Mouse (Mus musculus) embryonic facial prominence, embryonic 14.5 days (tissue): Measurements from ENCODE around the gene Pard3. TPM values are rescaled to one million over a fixed set of nuclear protein-coding genes. Genes with fewer than 3 reads are reported as not detected.

Experiments
- ATAC-seq: fragments of 200-750 bp; cut with Nextera tagmentation; 2 replicates; pipeline ENCODE4 v1.8.0; 2017; ENCODE audit warnings: low read depth, moderate number of reproducible peaks, moderate TSS enrichment
- DNase-seq: peaks from one replicate; pipeline ENCODE4 v3.0.0-alpha.2; 2015; ENCODE audit warnings: low spot score
- H3K27ac ChIP-seq: fragments of 300-500 bp; sonication (generic); replicated peaks from 2 replicates; pipeline ENCODE4 v1.5.1; 2014; ENCODE audit warnings: low read depth, mild to moderate bottlenecking, low read length, moderate library complexity
- H3K27me3 ChIP-seq: fragments of 300-500 bp; sonication (generic); replicated peaks from 2 replicates; pipeline ENCODE4 v1.6.1; 2014; ENCODE audit warnings: low read length; ENCODE audit not compliant: control insufficient read depth, insufficient read depth
- H3K36me3 ChIP-seq: fragments of 300-500 bp; sonication (generic); 2 replicates; pipeline ENCODE4 v1.6.1; 2014; ENCODE audit warnings: low read length, mixed read lengths; ENCODE audit not compliant: control insufficient read depth, insufficient read depth
- H3K4me1 ChIP-seq: fragments of 300-500 bp; sonication (generic); 2 replicates; pipeline ENCODE4 v1.6.1; 2014; ENCODE audit warnings: antibody characterized with exemption, low read length; ENCODE audit not compliant: control insufficient read depth, insufficient read depth
- H3K4me2 ChIP-seq: fragments of 300-500 bp; sonication (generic); 2 replicates; pipeline ENCODE4 v1.6.1; 2014; ENCODE audit warnings: low read depth, mild to moderate bottlenecking, low read length, moderate library complexity, mixed read lengths
- H3K4me3 ChIP-seq: fragments of 300-500 bp; sonication (generic); 2 replicates; pipeline ENCODE4 v1.5.1; 2014; ENCODE audit warnings: low read depth, mild to moderate bottlenecking, low read length
- H3K9ac ChIP-seq: fragments of 300-500 bp; sonication (generic); 2 replicates; pipeline ENCODE4 v1.6.1; 2014; ENCODE audit warnings: low read depth, mild to moderate bottlenecking, low read length, moderate library complexity, mixed read lengths
- H3K9me3 ChIP-seq: fragments of 300-500 bp; sonication (generic); 2 replicates; pipeline ENCODE4 v1.6.1; 2016; ENCODE audit warnings: low read length; ENCODE audit not compliant: control insufficient read depth
- WGBS: fragments of 180-500 bp; shearing (Covaris S2); extraction: QIAGEN DNeasy Blood & Tissue Kit; methylation state at CpG from one replicate; pipeline ENCODE4 v1.1.7; 2014; 5-methylcytosine and 5-hydroxymethylcytosine counted together
- polyA plus RNA-seq: library from polyadenylated mRNA; unstranded; fragments of >200 nt; fragmentation: Nextera tagmentation; extraction: Ambion mirVana; gene quantifications from 2 replicates; pipeline ENCODE4 v1.2.1, GENCODE M21; 2014

Pard3 gene
- polyA plus RNA-seq, 1 experiment from 2014 or later, result 35.4 TPM

- Histone ChIP-seq H3K36me3 (no peaks in the 10 kb centered on the region), H3K27me3 (no peaks in the 10 kb centered on the region), H3K4me2 (no peak overlapping the region), H3K4me3 (no peak overlapping the region), H3K4me1 (peaks cover 27% of the 10 kb centered on the region), H3K27ac (no peak overlapping the region), H3K9me3 (no peaks in the 10 kb centered on the region), H3K9ac (no peak overlapping the region)
- 80% methylated on average over 7 of the region's 7 CpGs for WGBS
- no peak for DNase-seq
- no peak for ATAC-seq
Measured at GRCm38 (mm10) chr8:127076511-127076910, 12.8 kb downstream of the Pard3 start.

- ATAC-seq, result no peak; the same call in 1 of the 2 replicates
- Histone ChIP-seq H3K36me3 (no peaks in the 10 kb centered on the region), H3K27me3 (no peaks in the 10 kb centered on the region), H3K9ac (no peak overlapping the region), H3K4me2 (no peak overlapping the region), H3K27ac (no peak overlapping the region), H3K4me3 (no peak overlapping the region), H3K4me1 (peaks cover 24% of the 10 kb centered on the region), H3K9me3 (no peaks in the 10 kb centered on the region)
- WGBS, result 46% methylated on average over 5 of the region's 5 CpGs
- DNase-seq, result no peak
Measured at GRCm38 (mm10) chr8:127079244-127079805, 15.6 kb downstream of the Pard3 start.

- DNase-seq (no peak), ATAC-seq (no peak)
- H3K27ac ChIP-seq, result no peak overlapping the region
- no peak overlapping the region for H3K4me3 ChIP-seq
- H3K9ac ChIP-seq, result no peak overlapping the region
- WGBS, result 81% methylated on average over 3 of the region's 3 CpGs
- no peaks in the 10 kb centered on the region for H3K36me3 ChIP-seq
- H3K4me2 ChIP-seq, result no peak overlapping the region
- H3K4me1 ChIP-seq, result peaks cover 28% of the 10 kb centered on the region
- no peaks in the 10 kb centered on the region for H3K27me3 ChIP-seq
- H3K9me3 ChIP-seq, result no peaks in the 10 kb centered on the region
Measured at GRCm38 (mm10) chr8:127081297-127081696, 17.6 kb downstream of the Pard3 start.

GRCm38 (mm10) chr8:127082486-127082885, 18.8 kb downstream of the Pard3 start:
- Histone ChIP-seq H3K4me1 (peaks cover 32% of the 10 kb centered on the region), H3K4me3 (no peak overlapping the region), H3K9me3 (no peaks in the 10 kb centered on the region), H3K4me2 (no peak overlapping the region), H3K9ac (no peak overlapping the region), H3K27ac (no peak overlapping the region), H3K27me3 (no peaks in the 10 kb centered on the region), H3K36me3 (no peaks in the 10 kb centered on the region)
- no peak for ATAC-seq
- WGBS, result 67% methylated on average over 2 of the region's 2 CpGs
- DNase-seq, result no peak

- no peaks in the 10 kb centered on the region for H3K9me3 ChIP-seq
- DNase-seq (no peak), ATAC-seq (no peak)
- H3K9ac ChIP-seq, result no peak overlapping the region
- WGBS, result 79% methylated on average over 6 of the region's 6 CpGs
- H3K4me2 ChIP-seq, result no peak overlapping the region
- peaks cover 37% of the 10 kb centered on the region for H3K4me1 ChIP-seq
- H3K27me3 ChIP-seq, result no peaks in the 10 kb centered on the region
- no peak overlapping the region for H3K27ac ChIP-seq
- no peak overlapping the region for H3K4me3 ChIP-seq
- no peaks in the 10 kb centered on the region for H3K36me3 ChIP-seq
Measured at GRCm38 (mm10) chr8:127084565-127084964, 20.9 kb downstream of the Pard3 start.

- Histone ChIP-seq H3K4me1 (peaks cover 42% of the 10 kb centered on the region), H3K9me3 (no peaks in the 10 kb centered on the region), H3K36me3 (no peaks in the 10 kb centered on the region), H3K4me2 (no peak overlapping the region), H3K27ac (no peak overlapping the region), H3K4me3 (no peak overlapping the region), H3K27me3 (no peaks in the 10 kb centered on the region), H3K9ac (no peak overlapping the region)
- ATAC-seq, result no peak
- DNase-seq, result no peak
- 61% methylated on average over 1 of the region's 1 CpGs for WGBS
Measured at GRCm38 (mm10) chr8:127087434-127087833, 23.7 kb downstream of the Pard3 start.

GRCm38 (mm10) chr8:127088372-127088771, 24.7 kb downstream of the Pard3 start:
- Histone ChIP-seq H3K9me3 (no peaks in the 10 kb centered on the region), H3K36me3 (no peaks in the 10 kb centered on the region), H3K9ac (no peak overlapping the region), H3K27me3 (no peaks in the 10 kb centered on the region), H3K4me3 (no peak overlapping the region), H3K4me1 (peaks cover 48% of the 10 kb centered on the region), H3K27ac (0 out of 2 replicates have a peak overlapping the region, but pooled peaks have one; percentile 2), H3K4me2 (no peak overlapping the region)
- DNase-seq, result no peak
- ATAC-seq, result peak; percentile 31; the same call in 1 of the 2 replicates
- WGBS, result 8% methylated on average over 6 of the region's 9 CpGs

- no peaks in the 10 kb centered on the region for H3K9me3 ChIP-seq
- ATAC-seq (no peak), DNase-seq (no peak)
- H3K27me3 ChIP-seq, result no peaks in the 10 kb centered on the region
- H3K36me3 ChIP-seq, result no peaks in the 10 kb centered on the region
- H3K4me2 ChIP-seq, result no peak overlapping the region
- H3K4me1 ChIP-seq, result peaks cover 51% of the 10 kb centered on the region
- H3K9ac ChIP-seq, result no peak overlapping the region
- 40% methylated on average over 8 of the region's 8 CpGs for WGBS
- H3K27ac ChIP-seq, result 0 out of 2 replicates have a peak overlapping the region, but pooled peaks have one; percentile 2
- H3K4me3 ChIP-seq, result no peak overlapping the region
Measured at GRCm38 (mm10) chr8:127089021-127089420, 25.3 kb downstream of the Pard3 start.

- H3K4me2 ChIP-seq, result no peak overlapping the region
- DNase-seq (no peak), ATAC-seq (no peak)
- no peak overlapping the region for H3K9ac ChIP-seq
- peaks cover 58% of the 10 kb centered on the region for H3K4me1 ChIP-seq
- H3K4me3 ChIP-seq, result no peak overlapping the region
- H3K27ac ChIP-seq, result no peak overlapping the region
- no peaks in the 10 kb centered on the region for H3K27me3 ChIP-seq
- no peaks in the 10 kb centered on the region for H3K9me3 ChIP-seq
- no peaks in the 10 kb centered on the region for H3K36me3 ChIP-seq
- 83% methylated on average over 4 of the region's 4 CpGs for WGBS
Measured at GRCm38 (mm10) chr8:127090435-127090834, 26.7 kb downstream of the Pard3 start.
